Mouse (Mus musculus) telencephalon, adult 2 months (tissue): ENCODE measurements around the gene Zfp108.
A peak's percentile ranks its signal among the peaks of the same experiment; 100 is the strongest.

Experiments
- DNase-seq: peaks from one replicate; pipeline ENCODE4 v3.0.0-alpha.2; 2011; ENCODE audit warnings: low read depth, low spot score

Gene Zfp108

DNA sequence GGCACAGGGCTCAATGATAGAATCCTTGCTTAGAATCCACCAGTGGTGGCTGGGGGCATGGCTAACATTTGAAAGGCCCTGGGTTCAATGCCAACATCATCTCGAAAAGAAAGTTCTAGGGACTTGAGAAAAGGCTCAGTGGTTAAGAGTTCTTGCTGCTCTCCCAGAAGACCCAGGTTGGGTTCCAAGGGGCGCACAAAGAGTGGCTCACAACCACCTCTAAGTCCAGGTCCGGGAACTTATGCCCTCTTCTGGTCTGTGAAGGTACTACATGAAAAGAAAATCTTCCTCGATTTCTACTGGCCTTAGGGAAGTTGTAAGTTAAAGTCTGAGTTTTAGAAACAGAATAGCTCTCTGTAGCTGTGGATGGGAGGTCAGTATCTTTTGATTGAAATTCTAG lies 31.5 kb downstream of the Zfp108 start:
- no peak for DNase-seq

DNA sequence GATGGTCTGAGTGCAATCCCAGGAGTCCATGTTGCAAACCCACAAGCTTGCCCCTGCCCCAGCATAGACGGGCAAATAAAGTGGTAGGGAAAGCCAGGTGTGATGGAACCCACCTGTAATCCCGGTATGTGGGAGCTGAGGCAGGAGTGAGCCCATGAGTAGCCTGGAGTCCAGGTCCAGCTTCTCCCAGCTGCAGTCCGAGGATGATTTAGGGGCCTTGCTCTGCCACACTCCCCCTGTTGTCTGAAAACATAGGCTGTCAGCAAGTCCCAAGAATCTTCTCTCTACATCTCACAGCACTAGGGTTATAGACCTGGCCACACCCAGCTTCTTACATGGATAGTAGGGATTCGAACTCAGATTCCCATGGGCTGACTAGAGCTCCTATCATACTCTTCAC lies 32.3 kb downstream of the Zfp108 start:
- DNase-seq, result no peak

GRCm38 (mm10) chr7:24287670-24288069 lies 33.1 kb downstream of the Zfp108 start:
- DNase-seq, result no peak

- DNase-seq, result peak; percentile 69
Observed at GRCm38 (mm10) chr7:24288512-24288911, 33.9 kb downstream of the Zfp108 start.

DNA sequence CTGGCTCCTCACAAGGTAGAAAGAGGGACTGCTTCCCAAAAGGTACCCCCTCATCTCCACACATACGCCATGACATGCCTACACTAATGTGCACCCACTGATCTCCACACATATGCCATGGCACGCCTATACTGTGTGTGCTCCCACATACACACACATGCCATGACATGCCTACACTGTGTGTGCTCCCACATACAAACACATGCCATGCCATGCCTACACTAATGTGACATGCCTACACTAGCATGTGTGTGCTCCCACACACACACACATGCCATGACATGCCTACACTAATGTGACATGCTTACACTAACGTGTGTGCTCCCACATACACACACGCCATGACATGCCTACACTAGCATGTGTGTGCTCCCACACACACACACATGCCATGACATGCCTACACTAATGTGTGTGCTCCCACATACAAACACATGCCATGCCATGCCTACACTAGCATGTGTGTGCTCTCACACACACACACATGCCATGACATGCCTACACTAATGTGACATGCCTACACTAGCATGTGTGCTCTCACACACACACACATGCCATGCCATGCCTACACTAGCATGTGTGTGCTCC lies 35.6 kb downstream of the Zfp108 start:
- DNase-seq, result no peak

- DNase-seq, result no peak
Observed at GRCm38 (mm10) chr7:24291387-24292090, 36.9 kb downstream of the Zfp108 start.

DNA sequence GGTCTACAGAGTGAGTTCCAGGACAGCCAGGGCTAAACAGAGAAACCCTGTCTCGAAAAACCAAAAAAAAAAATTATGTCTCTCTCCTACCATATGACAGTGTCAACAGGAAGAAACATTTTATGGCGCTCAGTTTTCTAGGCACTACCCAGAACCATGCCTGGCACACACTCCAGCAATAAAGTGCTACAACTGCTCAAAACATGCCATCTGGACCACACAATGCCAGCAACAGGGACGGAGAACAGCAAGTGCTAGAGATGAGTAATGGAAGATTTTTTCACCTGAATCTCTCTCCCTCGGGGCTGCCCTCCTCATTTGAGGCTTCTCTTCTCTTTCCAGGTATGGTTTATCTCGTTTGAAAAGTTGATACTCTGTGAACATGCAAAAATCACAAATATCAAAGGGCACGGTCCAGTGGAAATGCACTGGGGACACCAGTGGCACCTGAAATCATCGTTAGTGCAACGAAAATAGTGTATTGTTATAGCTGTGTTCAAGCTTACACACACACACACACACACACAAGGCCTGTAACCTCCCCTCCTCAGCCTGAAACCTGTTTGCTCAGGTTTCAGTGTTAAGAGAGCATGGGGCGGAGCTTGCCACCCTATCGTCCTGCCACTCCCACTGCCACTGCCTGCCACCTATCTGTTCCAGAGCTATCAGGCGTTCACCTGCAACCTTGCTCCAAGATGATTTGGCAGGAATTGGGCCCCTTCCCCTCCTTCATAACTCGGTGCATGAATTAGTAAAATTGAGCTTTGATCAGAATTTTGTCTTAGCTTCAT lies 38.7 kb downstream of the Zfp108 start:
- DNase-seq, result no peak

DNA sequence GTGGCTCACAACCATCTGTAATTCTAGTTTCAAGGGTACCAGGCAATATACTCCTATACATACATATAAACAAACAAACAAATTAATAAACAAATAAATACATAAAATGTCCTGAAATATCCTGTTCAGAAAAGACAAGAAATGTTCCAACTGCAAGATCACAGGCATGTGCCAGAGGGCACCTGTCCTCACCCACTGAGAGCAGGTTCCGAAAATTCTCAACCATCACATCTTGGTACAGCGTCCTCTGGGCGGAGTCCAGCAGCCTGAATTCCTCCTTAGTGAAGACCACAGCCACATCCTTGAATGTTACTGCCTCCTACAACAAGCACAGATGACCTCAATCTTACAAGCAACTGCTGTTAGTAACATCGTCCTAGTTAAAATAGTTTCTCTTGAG lies 40.2 kb downstream of the Zfp108 start:
- DNase-seq, result no peak

- DNase-seq, result no peak
Observed at GRCm38 (mm10) chr7:24295376-24295775, 40.8 kb downstream of the Zfp108 start.

DNA sequence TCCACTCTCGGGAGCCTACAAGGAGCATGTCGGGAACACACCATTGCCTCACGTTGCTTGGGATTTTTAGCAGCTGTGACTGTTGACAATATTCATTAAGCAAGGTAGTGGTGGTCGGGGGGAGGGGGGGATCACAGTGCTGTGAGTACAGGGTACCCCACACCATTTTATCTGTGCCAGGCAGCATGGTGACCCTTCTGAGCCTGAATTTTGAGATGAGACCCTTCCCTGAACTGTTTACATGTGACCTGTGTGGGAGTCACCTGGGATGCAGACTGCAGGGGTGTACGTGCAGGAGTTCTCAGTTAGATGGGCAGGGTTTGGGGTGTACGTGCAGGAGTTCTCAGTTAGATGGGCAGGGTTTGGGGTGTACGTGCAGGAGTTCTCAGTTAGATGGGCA lies 41.8 kb downstream of the Zfp108 start:
- no peak for DNase-seq

DNA sequence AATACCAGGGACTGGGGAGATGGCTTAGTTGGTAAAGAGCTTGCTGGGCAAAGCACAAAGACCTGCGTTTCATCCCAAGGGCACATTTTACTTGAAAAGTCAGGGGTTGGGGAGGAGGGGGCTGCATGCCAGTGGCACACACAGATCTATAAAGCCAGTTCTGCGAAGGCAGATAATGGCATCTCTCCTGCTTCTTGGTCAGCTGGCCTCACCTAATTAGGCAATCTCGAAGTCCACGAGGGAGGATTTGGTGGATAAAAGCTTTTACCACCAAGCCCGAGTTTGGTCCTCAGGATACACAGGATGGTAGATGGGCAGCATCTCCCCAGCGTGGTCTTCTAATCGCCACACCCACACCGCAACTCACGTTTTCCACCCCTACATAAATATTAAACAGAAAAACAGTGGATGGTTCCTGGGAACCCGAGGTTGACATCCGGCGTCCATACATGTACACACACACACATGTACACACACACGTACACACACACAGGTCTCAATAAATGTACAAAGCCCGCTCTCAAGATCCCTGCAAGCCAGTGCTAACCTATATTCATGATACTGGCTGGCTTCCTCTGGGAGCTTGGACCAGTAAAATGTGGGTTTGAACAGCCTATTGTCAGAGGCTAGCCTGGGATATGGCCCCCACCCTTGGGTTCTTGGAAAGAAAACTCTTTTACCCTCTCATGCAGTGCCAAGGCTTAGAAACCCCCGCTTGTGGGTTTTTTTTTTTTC lies 42.9 kb downstream of the Zfp108 start:
- DNase-seq, result no peak

GRCm38 (mm10) chr7:24298635-24298972 lies 44.0 kb downstream of the Zfp108 start:
- no peak for DNase-seq

DNA sequence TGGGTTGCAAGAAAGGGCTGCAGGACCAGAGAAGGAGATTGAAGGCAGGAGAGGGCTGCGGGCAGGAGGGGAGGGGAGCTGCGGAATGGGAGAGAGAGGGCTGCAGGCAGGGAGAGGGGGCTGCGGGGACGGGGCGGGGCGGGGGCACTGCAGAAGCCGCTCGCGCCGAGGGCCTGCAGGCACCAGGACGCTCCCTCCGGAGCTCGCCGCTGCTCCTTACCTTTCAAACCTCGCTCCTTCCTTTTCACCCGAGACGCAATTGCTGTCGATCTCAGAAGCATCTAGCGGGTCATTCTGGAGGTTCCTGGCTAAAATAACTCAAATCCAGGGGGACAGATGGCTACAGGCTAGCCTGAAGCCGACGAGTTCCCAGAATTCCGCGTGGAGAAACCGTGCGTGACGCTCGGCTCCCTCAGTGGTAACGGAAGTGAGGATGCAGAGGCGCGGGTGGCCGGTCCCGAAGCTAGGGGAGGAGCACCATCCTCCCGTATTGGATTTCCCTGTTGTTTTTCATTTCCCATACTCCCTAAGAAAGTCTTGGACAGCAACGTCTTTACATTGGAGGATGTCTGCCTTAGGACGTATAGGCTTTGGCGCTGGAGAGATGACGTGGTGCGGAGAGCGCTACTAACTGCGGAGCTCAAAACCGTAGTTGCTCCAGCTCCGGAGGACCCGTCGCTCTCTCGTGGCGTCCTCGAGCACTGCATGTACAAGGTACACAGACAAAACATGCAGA lies 44.5 kb downstream of the Zfp108 start:
- peak; percentile 97 for DNase-seq

DNA sequence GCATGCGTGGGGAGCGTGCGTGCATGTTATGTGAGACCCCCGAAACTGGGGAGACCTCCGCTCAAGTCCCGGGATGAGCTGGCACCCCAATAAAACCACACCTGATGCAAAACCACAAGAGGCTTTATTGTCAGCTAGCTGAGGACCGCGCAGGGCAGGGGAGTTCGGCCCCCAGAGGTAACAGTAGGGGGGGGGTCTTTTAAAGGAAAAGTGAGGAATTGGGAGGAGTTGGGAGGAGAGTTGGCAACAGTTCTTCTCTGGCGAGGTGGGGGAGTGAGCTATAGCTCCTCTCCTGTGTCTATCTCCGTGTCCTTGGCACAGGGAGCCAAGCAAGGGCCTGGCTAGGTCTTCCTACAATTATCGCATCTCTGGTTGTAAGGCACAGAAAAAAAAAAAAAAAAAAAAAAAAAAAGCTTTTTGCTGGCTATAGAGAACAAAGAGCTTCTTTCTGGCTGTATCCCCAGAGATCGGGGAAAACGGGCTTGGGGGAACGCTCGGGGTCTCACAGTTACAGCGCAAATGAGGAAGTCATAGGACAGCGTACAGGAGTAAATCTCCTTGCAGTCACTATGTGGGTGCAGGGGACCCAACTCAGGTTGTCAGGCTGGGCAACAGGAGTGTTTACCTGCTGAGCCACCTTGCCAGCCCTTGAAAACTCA lies 45.4 kb downstream of the Zfp108 start:
- no peak for DNase-seq

- no peak for DNase-seq
Observed at GRCm38 (mm10) chr7:24300771-24301282, 46.2 kb downstream of the Zfp108 start, which contains the start of gene Zfp61. TSS of gene Zfp61 (minus strand) at chr7:24301232.
